In genomic region chr8:26353476-26353875, GRCm38 (mm10) we compare ENCODE assay signal across 11 mouse cellular contexts.
DNase-seq lines count a peak whose midpoint lies in the region; ATAC-seq and TF ChIP-seq lines count a peak whose summit lies in the region.
"Had no signal": no experiment of that assay in that cellular context is flagged by ENCODE, and none has a peak within 500 bp of the region (broad histone marks: within the 10 kb centered on the region; RNA-seq: fewer than 3 reads in every experiment).

No protein-coding gene starts in this region.

- H3K9me3 ChIP-seq in intestine, embryonic 16.5 days (ENCODE audit: control insufficient read depth, low read length) = no peaks in the 10 kb centered on the region
- H3K9me3 ChIP-seq in limb, embryonic 15.5 days = no peaks in the 10 kb centered on the region
- no peaks in the 10 kb centered on the region for H3K9me3 ChIP-seq in hindbrain, postnatal 0 days (ENCODE audit: low read length)
- H3K9me3 ChIP-seq: neural tube, embryonic 12.5 days had no signal

- intact Hi-C loops in heart, adult 2 months (cut with DNase I) = no loop called here

- no peaks in the 10 kb centered on the region for H3K27me3 ChIP-seq in heart, adult 2 months (ENCODE audit: control insufficient read depth, insufficient read depth, low read length)
- no peaks in the 10 kb centered on the region for H3K27me3 ChIP-seq in intestine, embryonic 16.5 days (replicated peaks; ENCODE audit: control insufficient read depth, insufficient read depth, low read length)
- H3K27me3 ChIP-seq in limb, embryonic 15.5 days = peaks cover 11% of the 10 kb centered on the region; the same call in 1 of the 2 replicates
- H3K27me3 ChIP-seq in hindbrain, postnatal 0 days (ENCODE audit: insufficient read depth, low read length) = no peaks in the 10 kb centered on the region
- H3K27me3 ChIP-seq: neural tube, embryonic 12.5 days had no signal

- DNase-seq in adipocyte (ENCODE audit: low spot score) = peak; percentile 46
- peak; percentile 30 to 64 for DNase-seq in heart, adult 2 months
- DNase-seq in frontal cortex, adult 2 months (ENCODE audit: extremely low spot score in 1 of 2, low spot score in 1 of 2) = no peak
- no peak for DNase-seq in adrenal gland, postnatal 25 days
- DNase-seq in hindbrain, postnatal 0 days (ENCODE audit: low spot score) = no peak
- DNase-seq: adrenal gland, adult 8-10 months; cerebellum, postnatal 36 days had no signal

- no peak for TF ChIP-seq POLR2A in heart, adult 2 months (IDR thresholded peaks at IDR 0.05; ENCODE audit: insufficient read depth, low read depth, low read length)

- TF ChIP-seq CTCF in heart, adult 2 months (IDR thresholded peaks at IDR 0.05) = no peak
- no peak for TF ChIP-seq CTCF in hindbrain, postnatal 0 days (IDR thresholded peaks at IDR 0.05; ENCODE audit: low read depth)

- H3K27ac ChIP-seq in heart, adult 2 months = peak overlapping the region; percentile 82
- H3K27ac ChIP-seq in intestine, embryonic 16.5 days (ENCODE audit: low read length) = peak overlapping the region; percentile 60
- H3K27ac ChIP-seq in limb, embryonic 15.5 days = peak overlapping the region; percentile 90; the same call in 1 of the 2 replicates
- H3K27ac ChIP-seq in hindbrain, postnatal 0 days = no peak overlapping the region
- H3K27ac ChIP-seq: neural tube, embryonic 12.5 days had no signal

- peaks cover 3% of the 10 kb centered on the region for H3K4me1 ChIP-seq in heart, adult 2 months (ENCODE audit: control insufficient read depth, insufficient read depth, low read length)
- H3K4me1 ChIP-seq in intestine, embryonic 16.5 days (ENCODE audit: control insufficient read depth, insufficient read depth, low read length) = peaks cover 13% of the 10 kb centered on the region; the same call in 1 of the 2 replicates
- peaks cover 35% of the 10 kb centered on the region for H3K4me1 ChIP-seq in limb, embryonic 15.5 days
- H3K4me1 ChIP-seq in hindbrain, postnatal 0 days (ENCODE audit: insufficient read depth, low read length) = peaks cover 8% of the 10 kb centered on the region; the same call in 1 of the 2 replicates

- no peaks in the 10 kb centered on the region for H3K79me2 ChIP-seq in heart, adult 2 months (replicated peaks; ENCODE audit: control insufficient read depth, insufficient read depth, low read length)

- no peak overlapping the region for H3K9ac ChIP-seq in heart, adult 2 months (ENCODE audit: low read depth, low read length)
- H3K9ac ChIP-seq in intestine, embryonic 16.5 days (ENCODE audit: low read depth, low read length) = no peak overlapping the region
- no peak overlapping the region for H3K9ac ChIP-seq in limb, embryonic 15.5 days
- no peak overlapping the region for H3K9ac ChIP-seq in hindbrain, postnatal 0 days (replicated peaks; ENCODE audit: low read length)
- H3K9ac ChIP-seq: neural tube, embryonic 12.5 days had no signal

- TF ChIP-seq EP300 in heart, adult 2 months (IDR thresholded peaks at IDR 0.05; ENCODE audit: insufficient read depth, low read depth, low read length) = no peak

- no peak for ATAC-seq in intestine, embryonic 16.5 days
- no peak for ATAC-seq in limb, embryonic 15.5 days (ENCODE audit: insufficient number of reproducible peaks, low FRiP score, low TSS enrichment, low read depth)
- no peak for ATAC-seq in hindbrain, postnatal 0 days
- no peak for ATAC-seq in activated CD4-positive, CD25-positive, alpha-beta regulatory T cell, adult 4 months

- no peak overlapping the region for H3K4me2 ChIP-seq in intestine, embryonic 16.5 days (ENCODE audit: low read depth, low read length)
- no peak overlapping the region for H3K4me2 ChIP-seq in limb, embryonic 15.5 days
- H3K4me2 ChIP-seq in hindbrain, postnatal 0 days (ENCODE audit: low read depth, low read length) = no peak overlapping the region
- H3K4me2 ChIP-seq: neural tube, embryonic 12.5 days had no signal

- WGBS in heart, adult 2 months = 50% methylated on average over 3 of the region's 3 CpGs
- WGBS in intestine, embryonic 16.5 days = 59% methylated on average over 3 of the region's 3 CpGs
- 81% methylated on average over 3 of the region's 3 CpGs for WGBS in limb, embryonic 15.5 days
- WGBS in hindbrain, postnatal 0 days = 65% methylated on average over 3 of the region's 3 CpGs

- no peak overlapping the region for H3K4me3 ChIP-seq in heart, adult 2 months
- no peak overlapping the region for H3K4me3 ChIP-seq in intestine, embryonic 16.5 days (ENCODE audit: low read length)
- no peak overlapping the region for H3K4me3 ChIP-seq in limb, embryonic 15.5 days
- H3K4me3 ChIP-seq in hindbrain, postnatal 0 days (ENCODE audit: low read length) = no peak overlapping the region
- H3K4me3 ChIP-seq: neural tube, embryonic 12.5 days had no signal

- H3K36me3 ChIP-seq in heart, adult 2 months (ENCODE audit: control insufficient read depth, insufficient read depth, low read length) = no peaks in the 10 kb centered on the region
- H3K36me3 ChIP-seq in intestine, embryonic 16.5 days (ENCODE audit: control insufficient read depth, insufficient read depth, low read length) = no peaks in the 10 kb centered on the region
- H3K36me3 ChIP-seq in limb, embryonic 15.5 days = no peaks in the 10 kb centered on the region
- no peaks in the 10 kb centered on the region for H3K36me3 ChIP-seq in hindbrain, postnatal 0 days (ENCODE audit: insufficient read depth, low read length)
- H3K36me3 ChIP-seq: neural tube, embryonic 12.5 days had no signal

Comparison
In these comparisons a context has a peak if more than half of its experiments do, and no peak if none do; other contexts are left out.
1. DNase-seq: peak in adipocyte (single experiment) and heart, adult 2 months (2 of 2); none in frontal cortex, adult 2 months (0 of 2), adrenal gland, postnatal 25 days (single experiment) and hindbrain, postnatal 0 days (single experiment).